Mouse (Mus musculus): ENCODE measurements around the gene Ddx27. TPM values are rescaled to one million over a fixed set of nuclear protein-coding genes. Genes with fewer than 3 reads are reported as not detected.

Gene Ddx27
- polyA plus RNA-seq, 1 experiment: 20.4 TPM

- no peak overlapping the region for H3K27ac ChIP-seq (ENCODE audit: insufficient read depth, low read depth, low read length)
- peaks cover 4% of the 10 kb centered on the region for H3K4me1 ChIP-seq (ENCODE audit: control insufficient read depth, insufficient read depth, low read length)
- H3K4me3 ChIP-seq (ENCODE audit: insufficient read depth, low read length): no peak overlapping the region
- TF ChIP-seq POLR2A (IDR thresholded peaks at IDR 0.05; ENCODE audit: borderline replicate concordance, low read depth, low read length) (no peak), CTCF (IDR thresholded peaks at IDR 0.05; ENCODE audit: low read depth, low read length) (no peak)
These were observed 33.2 kb downstream of the Ddx27 start for GRCm38 (mm10) chr2:167048223-167048622.

- peaks cover 10% of the 10 kb centered on the region for H3K4me1 ChIP-seq (ENCODE audit: control insufficient read depth, insufficient read depth, low read length)
- H3K27ac ChIP-seq (ENCODE audit: insufficient read depth, low read depth, low read length): no peak overlapping the region
- no peak overlapping the region for H3K4me3 ChIP-seq (ENCODE audit: insufficient read depth, low read length)
- TF ChIP-seq POLR2A (IDR thresholded peaks at IDR 0.05; ENCODE audit: borderline replicate concordance, low read depth, low read length): no peak
- no peak for TF ChIP-seq CTCF (IDR thresholded peaks at IDR 0.05; ENCODE audit: low read depth, low read length)
These were observed 33.8 kb downstream of the Ddx27 start for GRCm38 (mm10) chr2:167048698-167049358.

GRCm38 (mm10) chr2:167053127-167053844 is 38.3 kb downstream of the Ddx27 start:
- H3K27ac ChIP-seq (ENCODE audit: insufficient read depth, low read depth, low read length): no peak overlapping the region
- no peak overlapping the region for H3K4me3 ChIP-seq (ENCODE audit: insufficient read depth, low read length)
- TF ChIP-seq CTCF (IDR thresholded peaks at IDR 0.05; ENCODE audit: low read depth, low read length) (no peak), POLR2A (IDR thresholded peaks at IDR 0.05; ENCODE audit: borderline replicate concordance, low read depth, low read length) (no peak)

GRCm38 (mm10) chr2:167055386-167055785 is 40.4 kb downstream of the Ddx27 start:
- Histone ChIP-seq H3K4me1 (ENCODE audit: control insufficient read depth, insufficient read depth, low read length) (peaks cover 56% of the 10 kb centered on the region), H3K27ac (ENCODE audit: insufficient read depth, low read depth, low read length) (no peak overlapping the region), H3K4me3 (ENCODE audit: insufficient read depth, low read length) (no peak overlapping the region)
- no peak for TF ChIP-seq POLR2A (IDR thresholded peaks at IDR 0.05; ENCODE audit: borderline replicate concordance, low read depth, low read length)
- no peak for TF ChIP-seq CTCF (IDR thresholded peaks at IDR 0.05; ENCODE audit: low read depth, low read length)

More at GRCm38 (mm10) chr2:167053127-167053844, 38.3 kb downstream of the Ddx27 start:
- H3K4me1 ChIP-seq (ENCODE audit: control insufficient read depth, insufficient read depth, low read length): peaks cover 43% of the 10 kb centered on the region

GRCm38 (mm10) chr2:167056210-167056941 is 41.4 kb downstream of the Ddx27 start:
- no peak overlapping the region for H3K27ac ChIP-seq (ENCODE audit: insufficient read depth, low read depth, low read length)
- TF ChIP-seq POLR2A (IDR thresholded peaks at IDR 0.05; ENCODE audit: borderline replicate concordance, low read depth, low read length): no peak
- no peak for TF ChIP-seq CTCF (IDR thresholded peaks at IDR 0.05; ENCODE audit: low read depth, low read length)

GRCm38 (mm10) chr2:167056942-167057323 is 41.9 kb downstream of the Ddx27 start:
- TF ChIP-seq CTCF (IDR thresholded peaks at IDR 0.05; ENCODE audit: low read depth, low read length): no peak
- Histone ChIP-seq H3K4me1 (ENCODE audit: control insufficient read depth, insufficient read depth, low read length) (peaks cover 58% of the 10 kb centered on the region), H3K4me3 (ENCODE audit: insufficient read depth, low read length) (no peak overlapping the region)

More at GRCm38 (mm10) chr2:167056210-167056941, 41.4 kb downstream of the Ddx27 start:
- Histone ChIP-seq H3K4me1 (ENCODE audit: control insufficient read depth, insufficient read depth, low read length) (peaks cover 58% of the 10 kb centered on the region), H3K4me3 (ENCODE audit: insufficient read depth, low read length) (no peak overlapping the region)

GRCm38 (mm10) chr2:167058201-167058600 is 43.2 kb downstream of the Ddx27 start:
- TF ChIP-seq CTCF (IDR thresholded peaks at IDR 0.05; ENCODE audit: low read depth, low read length): no peak
- no peak for TF ChIP-seq POLR2A (IDR thresholded peaks at IDR 0.05; ENCODE audit: borderline replicate concordance, low read depth, low read length)
- H3K4me1 ChIP-seq (ENCODE audit: control insufficient read depth, insufficient read depth, low read length): peaks cover 54% of the 10 kb centered on the region
- peak overlapping the region; percentile 10; the same call in 1 of the 2 replicates for H3K4me3 ChIP-seq (ENCODE audit: insufficient read depth, low read length)
- H3K27ac ChIP-seq (ENCODE audit: insufficient read depth, low read depth, low read length): peak overlapping the region; percentile 83

More at GRCm38 (mm10) chr2:167056942-167057323, 41.9 kb downstream of the Ddx27 start:
- H3K27ac ChIP-seq (ENCODE audit: insufficient read depth, low read depth, low read length): no peak overlapping the region

GRCm38 (mm10) chr2:167058814-167059387 is 43.9 kb downstream of the Ddx27 start:
- Histone ChIP-seq H3K27ac (ENCODE audit: insufficient read depth, low read depth, low read length) (peak overlapping the region; percentile 83), H3K4me1 (ENCODE audit: control insufficient read depth, insufficient read depth, low read length) (peaks cover 48% of the 10 kb centered on the region), H3K4me3 (ENCODE audit: insufficient read depth, low read length) (peak overlapping the region; percentile 7; the same call in 1 of the 2 replicates)
- no peak for TF ChIP-seq POLR2A (IDR thresholded peaks at IDR 0.05; ENCODE audit: borderline replicate concordance, low read depth, low read length)
- TF ChIP-seq CTCF (IDR thresholded peaks at IDR 0.05; ENCODE audit: low read depth, low read length): no peak

GRCm38 (mm10) chr2:167059536-167059935 is 44.5 kb downstream of the Ddx27 start:
- H3K4me3 ChIP-seq (ENCODE audit: insufficient read depth, low read length): peak overlapping the region; percentile 90
- peaks cover 46% of the 10 kb centered on the region for H3K4me1 ChIP-seq (ENCODE audit: control insufficient read depth, insufficient read depth, low read length)
- TF ChIP-seq POLR2A (IDR thresholded peaks at IDR 0.05; ENCODE audit: borderline replicate concordance, low read depth, low read length) (no peak), CTCF (IDR thresholded peaks at IDR 0.05; ENCODE audit: low read depth, low read length) (no peak)
- H3K27ac ChIP-seq (ENCODE audit: insufficient read depth, low read depth, low read length): peak overlapping the region; percentile 99

Data from bone marrow macrophage, adult 2 months (primary cell).